Mouse (Mus musculus) liver, embryonic 14.5 days (tissue): ENCODE data around the gene U2af1l4.

ENCODE experiments used
- CTCF ChIP-seq: IDR thresholded peaks from 2 replicates; pipeline ENCODE4 v1.5.1; 2016; ENCODE audit warnings: antibody characterized with exemption, low read depth, control low read depth
- EP300 ChIP-seq: IDR thresholded peaks from 2 replicates; pipeline ENCODE4 v1.6.1; 2016; ENCODE audit warnings: antibody characterized with exemption, low read depth

DNA sequence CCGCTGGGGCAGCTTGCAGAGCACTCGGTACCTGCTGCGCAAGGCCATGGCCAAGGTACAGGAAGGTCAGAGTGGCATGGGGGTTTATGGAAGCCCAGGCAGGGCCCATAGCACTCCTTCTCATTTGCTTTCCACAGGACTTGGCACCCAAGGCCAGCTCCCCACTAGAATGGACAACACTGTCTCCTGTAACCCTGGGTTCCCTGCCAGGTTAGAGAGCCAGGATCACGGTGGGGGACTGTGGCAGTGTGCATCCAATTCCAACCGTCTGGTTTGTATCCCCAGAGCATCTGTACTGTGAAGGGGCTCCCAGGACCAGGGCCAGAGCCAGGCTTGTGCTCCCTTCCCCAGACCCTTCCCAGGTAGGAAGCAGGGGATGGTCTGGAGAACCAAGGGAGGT is 42.2 kb upstream of the U2af1l4 start:
- no peak for TF ChIP-seq CTCF
- TF ChIP-seq EP300, result no peak
